Mouse (Mus musculus) lung, postnatal 0 days (tissue): ENCODE results near the gene Il31ra. TPM values are rescaled to one million over a fixed set of nuclear protein-coding genes. Genes with fewer than 3 reads are reported as not detected.

Experiments
- ATAC-seq: fragments of 200-750 bp; cut with Nextera tagmentation; 2 replicates; pipeline ENCODE4 v1.8.0; 2017; ENCODE audit warnings: moderate library complexity
- DNase-seq: peaks from one replicate; pipeline ENCODE4 v3.0.0-alpha.2; 2016; ENCODE audit warnings: low spot score
- H3K27ac ChIP-seq: fragments of 300-500 bp; sonication (generic); 2 replicates; pipeline ENCODE4 v1.5.1; 2014; ENCODE audit warnings: antibody characterized with exemption, mild to moderate bottlenecking, low read length, mixed read lengths
- H3K27me3 ChIP-seq: fragments of 300-500 bp; sonication (generic); replicated peaks from 2 replicates; pipeline ENCODE4 v1.6.1; 2014; ENCODE audit warnings: low read length, mixed read lengths; ENCODE audit not compliant: insufficient read depth
- H3K36me3 ChIP-seq: fragments of 300-500 bp; sonication (generic); 2 replicates; pipeline ENCODE4 v1.6.1; 2014; ENCODE audit warnings: low read length, mixed read lengths; ENCODE audit not compliant: insufficient read depth
- H3K4me1 ChIP-seq: fragments of 300-500 bp; sonication (generic); 2 replicates; pipeline ENCODE4 v1.6.1; 2014; ENCODE audit warnings: antibody characterized with exemption, low read depth, low read length, mixed read lengths; ENCODE audit not compliant: insufficient read depth
- H3K4me2 ChIP-seq: fragments of 300-500 bp; sonication (generic); replicated peaks from 2 replicates; pipeline ENCODE4 v1.6.1; 2014; ENCODE audit warnings: low read depth, mild to moderate bottlenecking, low read length, moderate library complexity, mixed read lengths
- H3K4me3 ChIP-seq: fragments of 300-500 bp; sonication (generic); 2 replicates; pipeline ENCODE4 v1.5.1; 2014; ENCODE audit warnings: low read depth, low read length
- H3K9ac ChIP-seq: fragments of 300-500 bp; sonication (generic); replicated peaks from 2 replicates; pipeline ENCODE4 v1.6.1; 2014; ENCODE audit warnings: low read depth, mild to moderate bottlenecking
- H3K9me3 ChIP-seq: fragments of 300-500 bp; sonication (generic); 2 replicates; pipeline ENCODE4 v1.6.1; 2016; ENCODE audit warnings: low read length, mixed read lengths
- CTCF ChIP-seq: IDR thresholded peaks from 2 replicates; pipeline ENCODE4 v1.5.1; 2016; ENCODE audit warnings: antibody characterized with exemption, mild to moderate bottlenecking
- EP300 ChIP-seq: IDR thresholded peaks from 2 replicates; pipeline ENCODE4 v1.6.1; 2016; ENCODE audit warnings: antibody characterized with exemption, mild to moderate bottlenecking, control low read depth
- whole genome bisulfite sequencing: fragments of 180-500 bp; shearing (Covaris S2); extraction: QIAGEN DNeasy Blood & Tissue Kit; methylation state at CpG from one replicate; pipeline ENCODE4 v1.1.7; 2014; 5-methylcytosine and 5-hydroxymethylcytosine counted together
- polyA plus RNA-seq: library from polyadenylated mRNA; unstranded; fragments of >200 nt; fragmentation: Nextera tagmentation; extraction: Ambion mirVana; gene quantifications from 2 replicates; pipeline ENCODE4 v1.2.1, GENCODE M21; 2015

The Il31ra gene
- polyA plus RNA-seq, 1 experiment from 2014 or later: not detected

DNA sequence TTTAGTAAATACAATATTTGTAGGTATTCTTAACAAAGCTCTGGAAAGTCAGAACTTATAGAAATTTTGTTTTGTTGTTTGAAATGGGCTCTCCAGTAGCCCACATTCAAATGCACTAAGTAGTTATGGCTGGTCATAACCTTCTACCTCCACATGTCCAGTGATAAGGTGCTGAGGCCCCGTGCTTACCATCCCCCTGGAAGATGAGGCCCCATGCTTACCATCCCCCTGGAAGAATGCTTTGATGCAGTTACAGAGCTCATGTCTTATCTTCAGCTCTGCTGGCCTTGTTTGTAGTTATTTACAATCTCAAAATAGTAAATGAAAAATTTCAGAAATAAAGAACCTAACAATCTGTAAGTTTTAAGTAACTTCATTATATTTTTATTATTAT is 101.9 kb downstream of the Il31ra start:
- Histone ChIP-seq H3K9me3 (no peaks in the 10 kb centered on the region), H3K36me3 (peaks cover 32% of the 10 kb centered on the region), H3K4me1 (no peaks in the 10 kb centered on the region), H3K4me2 (no peak overlapping the region), H3K9ac (no peak overlapping the region), H3K27me3 (no peaks in the 10 kb centered on the region), H3K4me3 (no peak overlapping the region), H3K27ac (no peak overlapping the region)
- ATAC-seq (no peak), DNase-seq (no peak)
- no peak for TF ChIP-seq EP300
- WGBS: 58% methylated on average over 1 of the region's 1 CpGs

DNA sequence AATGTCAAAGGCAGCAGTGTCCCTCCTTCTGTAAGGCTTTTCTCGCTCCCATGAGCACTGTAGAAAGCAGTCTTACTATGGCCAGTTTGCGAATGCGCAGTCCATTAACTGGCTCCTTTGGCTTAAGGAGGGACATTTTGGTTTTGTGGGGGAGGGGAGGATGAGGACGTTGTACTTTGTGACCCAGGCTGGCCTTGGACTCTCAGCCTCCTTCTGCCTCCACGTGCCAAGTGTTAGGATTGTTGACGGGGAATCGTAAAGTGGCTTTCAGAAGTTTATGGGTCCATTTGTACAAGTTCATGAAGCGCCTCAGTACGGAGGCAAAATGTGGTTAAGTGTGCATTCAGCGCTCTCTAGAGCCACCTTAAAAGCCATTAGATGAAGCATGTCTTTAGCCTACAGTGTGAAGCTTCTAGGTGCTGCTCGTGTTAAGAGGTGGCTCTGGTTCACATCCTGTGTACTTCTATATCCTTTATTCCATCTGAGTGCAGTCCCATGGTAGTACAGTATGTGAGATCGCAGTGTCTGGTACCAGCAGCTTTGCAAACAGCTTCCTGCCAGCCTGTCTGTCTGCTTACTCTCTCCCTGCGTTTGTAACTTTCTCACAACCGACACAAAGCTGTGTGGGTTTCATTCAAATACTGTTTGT is 102.4 kb downstream of the Il31ra start:
- H3K27ac ChIP-seq: no peak overlapping the region
- ATAC-seq (no peak), DNase-seq (no peak)
- H3K9me3 ChIP-seq: no peaks in the 10 kb centered on the region
- H3K36me3 ChIP-seq: peaks cover 27% of the 10 kb centered on the region
- TF ChIP-seq CTCF (no peak), EP300 (no peak)
- no peak overlapping the region for H3K4me2 ChIP-seq
- H3K4me1 ChIP-seq: no peaks in the 10 kb centered on the region
- H3K27me3 ChIP-seq: no peaks in the 10 kb centered on the region
- no peak overlapping the region for H3K9ac ChIP-seq
- H3K4me3 ChIP-seq: no peak overlapping the region
- 77% methylated on average over 14 of the region's 14 CpGs for WGBS

DNA sequence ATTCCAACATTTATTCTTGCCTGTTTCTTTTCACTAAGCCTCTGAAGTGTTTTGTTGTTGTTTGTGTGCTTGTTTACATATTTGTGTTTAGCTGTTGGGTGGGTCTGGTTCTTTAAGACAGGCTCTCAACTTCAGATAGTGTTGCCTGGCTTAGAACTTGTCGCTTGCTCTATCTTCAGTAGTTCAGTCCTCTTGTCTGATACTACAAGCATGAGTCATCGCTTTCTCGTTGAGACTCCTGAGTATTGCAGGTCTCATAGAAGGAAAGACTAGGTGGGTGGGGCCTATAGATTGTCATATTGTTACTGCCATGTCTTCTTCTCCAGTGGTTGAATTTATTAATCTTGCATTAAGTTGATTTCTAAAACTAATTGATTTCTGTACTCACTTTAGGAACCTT is 104.1 kb downstream of the Il31ra start:
- Histone ChIP-seq H3K27ac (no peak overlapping the region), H3K4me3 (no peak overlapping the region), H3K4me1 (no peaks in the 10 kb centered on the region), H3K4me2 (no peak overlapping the region), H3K9ac (no peak overlapping the region), H3K27me3 (no peaks in the 10 kb centered on the region), H3K9me3 (no peaks in the 10 kb centered on the region), H3K36me3 (peaks cover 27% of the 10 kb centered on the region)
- no peak for ATAC-seq
- 77% methylated on average over 3 of the region's 3 CpGs for WGBS
- TF ChIP-seq EP300 (no peak), CTCF (no peak)
- DNase-seq: no peak

DNA sequence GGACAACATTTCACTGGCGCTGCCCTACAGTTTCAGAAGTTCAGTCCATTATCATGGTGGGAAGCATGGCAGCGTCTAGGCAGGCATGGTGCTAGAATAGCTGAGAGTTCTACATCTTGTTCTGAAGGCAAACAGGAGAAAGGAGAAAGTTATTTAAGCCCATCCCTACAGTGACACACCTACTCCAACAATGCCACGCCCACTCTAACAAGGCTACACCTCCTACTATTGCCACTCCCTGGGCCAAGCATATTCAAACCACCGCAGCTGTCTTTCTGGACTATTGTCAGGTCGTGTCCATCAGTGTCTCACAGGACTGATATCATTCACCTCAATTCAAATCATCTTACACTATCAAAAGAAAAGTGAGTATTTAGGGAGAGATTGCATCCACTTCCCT is 107.5 kb downstream of the Il31ra start:
- WGBS: 91% methylated on average over 5 of the region's 5 CpGs
- no peak for TF ChIP-seq EP300
- TF ChIP-seq CTCF: no peak
- no peaks in the 10 kb centered on the region for H3K4me1 ChIP-seq
- DNase-seq (no peak), ATAC-seq (no peak)
- H3K27ac ChIP-seq: no peak overlapping the region
- H3K9ac ChIP-seq: no peak overlapping the region
- no peaks in the 10 kb centered on the region for H3K27me3 ChIP-seq
- H3K4me3 ChIP-seq: no peak overlapping the region
- H3K36me3 ChIP-seq: peaks cover 41% of the 10 kb centered on the region
- no peak overlapping the region for H3K4me2 ChIP-seq
- H3K9me3 ChIP-seq: no peaks in the 10 kb centered on the region

DNA sequence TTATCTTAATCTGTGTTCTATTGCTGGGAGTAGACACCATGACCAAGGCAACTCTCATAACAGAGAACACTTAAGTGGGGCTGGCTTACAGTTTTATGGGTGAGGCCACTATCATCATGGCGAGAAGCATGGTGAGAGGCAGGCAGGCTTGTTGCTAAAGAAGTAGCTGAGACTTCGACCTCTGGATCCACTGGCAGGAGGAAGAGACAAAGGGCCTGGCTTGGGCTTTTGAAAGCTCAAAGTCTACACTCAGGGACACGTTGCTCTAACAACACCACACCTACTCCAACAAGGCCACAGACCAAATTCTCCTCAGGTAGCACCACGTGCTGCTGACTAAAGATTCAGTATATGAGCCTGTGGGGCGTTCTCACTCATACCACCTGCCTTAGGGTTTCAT is 107.9 kb downstream of the Il31ra start:
- WGBS: 99% methylated on average over 5 of the region's 5 CpGs

DNA sequence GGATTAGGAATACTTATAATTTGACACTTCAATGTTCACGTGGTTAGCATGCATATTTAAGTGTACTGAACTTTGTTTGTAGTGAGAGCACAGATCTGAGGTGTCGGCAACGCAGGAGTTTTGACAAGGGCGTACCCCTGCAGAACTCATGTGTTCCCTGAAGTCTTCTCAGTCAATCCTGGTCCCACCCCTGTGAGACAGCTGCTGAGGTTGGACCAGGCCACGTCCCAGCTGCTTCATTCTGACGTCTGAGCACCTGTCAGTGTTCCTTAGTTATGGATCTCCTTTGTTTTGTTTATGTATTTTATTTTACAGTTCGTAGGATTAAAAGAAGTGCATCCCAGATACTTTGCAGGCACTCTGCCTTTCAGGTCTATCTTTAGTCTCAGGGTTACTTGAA is 111.1 kb downstream of the Il31ra start:
- no peak for ATAC-seq
- no peak for TF ChIP-seq CTCF
- TF ChIP-seq EP300: no peak
- H3K9ac ChIP-seq: no peak overlapping the region
- no peaks in the 10 kb centered on the region for H3K9me3 ChIP-seq
- DNase-seq: no peak
- H3K27me3 ChIP-seq: no peaks in the 10 kb centered on the region
- 76% methylated on average over 7 of the region's 7 CpGs for WGBS
- no peak overlapping the region for H3K4me3 ChIP-seq
- no peak overlapping the region for H3K27ac ChIP-seq
- H3K36me3 ChIP-seq: peaks cover 48% of the 10 kb centered on the region
- no peaks in the 10 kb centered on the region for H3K4me1 ChIP-seq
- no peak overlapping the region for H3K4me2 ChIP-seq

More for the DNA sequence above, 107.9 kb downstream of the Il31ra start:
- no peak for TF ChIP-seq CTCF
- no peak for TF ChIP-seq EP300
- H3K4me1 ChIP-seq: no peaks in the 10 kb centered on the region
- ATAC-seq (no peak), DNase-seq (no peak)
- H3K27me3 ChIP-seq: no peaks in the 10 kb centered on the region
- H3K9ac ChIP-seq: no peak overlapping the region
- H3K36me3 ChIP-seq: peaks cover 43% of the 10 kb centered on the region
- H3K9me3 ChIP-seq: no peaks in the 10 kb centered on the region
- H3K4me3 ChIP-seq: no peak overlapping the region
- no peak overlapping the region for H3K27ac ChIP-seq
- H3K4me2 ChIP-seq: no peak overlapping the region

DNA sequence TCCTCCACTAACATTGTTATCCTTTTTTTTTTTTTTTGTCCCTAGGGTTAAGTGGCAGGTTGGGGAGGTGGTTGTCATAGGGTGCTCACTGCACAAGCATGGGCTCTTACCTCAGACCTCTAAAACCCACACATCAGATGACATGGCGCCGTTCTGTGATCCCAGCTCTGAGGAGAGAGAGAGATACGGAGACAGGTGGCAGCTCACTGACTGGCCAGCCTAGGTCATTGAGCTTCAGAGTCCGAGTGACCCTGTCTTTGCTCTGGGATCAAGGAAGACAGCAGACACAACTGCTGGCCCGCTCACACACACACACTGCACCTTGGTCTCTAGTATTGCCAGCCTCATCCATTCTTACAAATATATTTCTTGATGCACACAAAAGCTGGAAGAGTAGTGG is 111.6 kb downstream of the Il31ra start:
- no peaks in the 10 kb centered on the region for H3K9me3 ChIP-seq
- no peak for TF ChIP-seq CTCF
- no peak for TF ChIP-seq EP300
- H3K4me1 ChIP-seq: no peaks in the 10 kb centered on the region
- ATAC-seq (no peak), DNase-seq (no peak)
- no peak overlapping the region for H3K9ac ChIP-seq
- no peak overlapping the region for H3K4me3 ChIP-seq
- H3K36me3 ChIP-seq: peaks cover 48% of the 10 kb centered on the region
- no peaks in the 10 kb centered on the region for H3K27me3 ChIP-seq
- H3K27ac ChIP-seq: no peak overlapping the region
- no peak overlapping the region for H3K4me2 ChIP-seq
- WGBS: 92% methylated on average over 5 of the region's 5 CpGs
